Mouse (Mus musculus): ENCODE results near the gene Lypd5.
A peak's percentile ranks its signal among the peaks of the same experiment; 100 is the strongest.

The Lypd5 gene

GRCm38 (mm10) chr7:24382730-24383372, 33.9 kb downstream of the Lypd5 start:
- no peak for TF ChIP-seq POU5F1 (IDR thresholded peaks at IDR 0.05; ENCODE audit: borderline replicate concordance, low read length)
- no peak for TF ChIP-seq CTCF (conservative IDR thresholded peaks at IDR 0.05; ENCODE audit: low read length)
- no peak for TF ChIP-seq NANOG (IDR thresholded peaks at IDR 0.05; ENCODE audit: borderline replicate concordance, low read length)
- no peaks in the 10 kb centered on the region for H3K36me3 ChIP-seq (ENCODE audit: insufficient read depth, low read length)
- H3K9me3 ChIP-seq (ENCODE audit: low read length) = no peaks in the 10 kb centered on the region
- no peak overlapping the region for H3K4me3 ChIP-seq (replicated peaks; ENCODE audit: low read length)
- H3K27me3 ChIP-seq (ENCODE audit: insufficient read depth, low read length) = peaks cover 57% of the 10 kb centered on the region
- peaks cover 46% of the 10 kb centered on the region for H3K4me1 ChIP-seq (replicated peaks; ENCODE audit: low read depth, low read length)

GRCm38 (mm10) chr7:24384070-24384469, 35.1 kb downstream of the Lypd5 start:
- no peak for TF ChIP-seq NANOG (IDR thresholded peaks at IDR 0.05; ENCODE audit: borderline replicate concordance, low read length)
- TF ChIP-seq POU5F1 (IDR thresholded peaks at IDR 0.05; ENCODE audit: borderline replicate concordance, low read length) = no peak
- no peak for TF ChIP-seq CTCF (conservative IDR thresholded peaks at IDR 0.05; ENCODE audit: low read length)
- Histone ChIP-seq H3K9me3 (ENCODE audit: low read length) (no peaks in the 10 kb centered on the region), H3K4me1 (replicated peaks; ENCODE audit: low read depth, low read length) (peaks cover 46% of the 10 kb centered on the region), H3K36me3 (ENCODE audit: insufficient read depth, low read length) (no peaks in the 10 kb centered on the region), H3K4me3 (replicated peaks; ENCODE audit: low read length) (no peak overlapping the region), H3K27me3 (ENCODE audit: insufficient read depth, low read length) (peaks cover 47% of the 10 kb centered on the region)

GRCm38 (mm10) chr7:24384827-24385226, 35.8 kb downstream of the Lypd5 start:
- Histone ChIP-seq H3K4me3 (replicated peaks; ENCODE audit: low read length) (no peak overlapping the region), H3K4me1 (replicated peaks; ENCODE audit: low read depth, low read length) (peaks cover 48% of the 10 kb centered on the region), H3K9me3 (ENCODE audit: low read length) (no peaks in the 10 kb centered on the region), H3K36me3 (ENCODE audit: insufficient read depth, low read length) (no peaks in the 10 kb centered on the region), H3K27me3 (ENCODE audit: insufficient read depth, low read length) (peaks cover 40% of the 10 kb centered on the region)
- no peak for TF ChIP-seq POU5F1 (IDR thresholded peaks at IDR 0.05; ENCODE audit: borderline replicate concordance, low read length)
- peak; percentile 84 for TF ChIP-seq CTCF (conservative IDR thresholded peaks at IDR 0.05; ENCODE audit: low read length)

GRCm38 (mm10) chr7:24387059-24387556, 38.1 kb downstream of the Lypd5 start:
- Histone ChIP-seq H3K4me1 (replicated peaks; ENCODE audit: low read depth, low read length) (peaks cover 49% of the 10 kb centered on the region), H3K4me3 (replicated peaks; ENCODE audit: low read length) (no peak overlapping the region), H3K27me3 (ENCODE audit: insufficient read depth, low read length) (peaks cover 20% of the 10 kb centered on the region), H3K36me3 (ENCODE audit: insufficient read depth, low read length) (no peaks in the 10 kb centered on the region), H3K9me3 (ENCODE audit: low read length) (no peaks in the 10 kb centered on the region)
- TF ChIP-seq CTCF (conservative IDR thresholded peaks at IDR 0.05; ENCODE audit: low read length) (no peak), NANOG (IDR thresholded peaks at IDR 0.05; ENCODE audit: borderline replicate concordance, low read length) (no peak)

DNA sequence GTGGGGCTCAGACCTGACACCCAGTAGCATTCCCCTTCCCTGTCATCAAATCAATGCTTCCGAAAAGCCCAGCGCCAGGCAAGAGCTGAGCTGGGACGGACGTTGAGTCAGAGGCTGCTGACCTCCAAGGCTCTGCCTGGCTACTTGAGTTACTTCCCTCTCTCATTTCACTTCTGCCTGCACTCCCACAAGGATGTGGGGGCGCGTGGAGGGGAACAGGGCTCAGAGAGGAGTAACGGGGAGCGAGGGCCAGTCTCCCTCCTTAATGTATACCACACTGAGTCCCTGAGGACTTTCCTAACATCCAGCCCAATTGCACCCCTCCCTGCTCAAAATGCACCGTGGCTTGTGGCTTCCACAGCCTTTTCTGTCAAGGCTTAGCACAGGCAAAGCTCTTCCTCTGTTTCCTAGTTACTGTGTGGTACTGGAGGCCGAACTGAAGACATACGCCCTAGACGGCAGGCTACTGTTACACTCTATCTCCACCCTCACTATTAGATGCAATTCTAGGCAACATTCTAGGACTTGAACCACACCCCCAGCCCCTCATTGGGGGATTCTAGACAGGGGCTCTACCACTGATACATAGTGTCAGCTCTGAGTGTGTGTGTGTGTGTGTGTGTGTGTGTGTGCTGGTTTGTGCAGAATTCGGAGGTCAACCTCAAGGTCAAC, 40.7 kb downstream of the Lypd5 start:
- Histone ChIP-seq H3K36me3 (ENCODE audit: insufficient read depth, low read length) (no peaks in the 10 kb centered on the region), H3K9me3 (ENCODE audit: low read length) (no peaks in the 10 kb centered on the region), H3K4me1 (replicated peaks; ENCODE audit: low read depth, low read length) (peaks cover 35% of the 10 kb centered on the region), H3K4me3 (replicated peaks; ENCODE audit: low read length) (no peak overlapping the region), H3K27me3 (ENCODE audit: insufficient read depth, low read length) (peaks cover 2% of the 10 kb centered on the region)
- TF ChIP-seq CTCF (conservative IDR thresholded peaks at IDR 0.05; ENCODE audit: low read length) (no peak), POU5F1 (IDR thresholded peaks at IDR 0.05; ENCODE audit: borderline replicate concordance, low read length) (no peak), NANOG (IDR thresholded peaks at IDR 0.05; ENCODE audit: borderline replicate concordance, low read length) (no peak)

DNA sequence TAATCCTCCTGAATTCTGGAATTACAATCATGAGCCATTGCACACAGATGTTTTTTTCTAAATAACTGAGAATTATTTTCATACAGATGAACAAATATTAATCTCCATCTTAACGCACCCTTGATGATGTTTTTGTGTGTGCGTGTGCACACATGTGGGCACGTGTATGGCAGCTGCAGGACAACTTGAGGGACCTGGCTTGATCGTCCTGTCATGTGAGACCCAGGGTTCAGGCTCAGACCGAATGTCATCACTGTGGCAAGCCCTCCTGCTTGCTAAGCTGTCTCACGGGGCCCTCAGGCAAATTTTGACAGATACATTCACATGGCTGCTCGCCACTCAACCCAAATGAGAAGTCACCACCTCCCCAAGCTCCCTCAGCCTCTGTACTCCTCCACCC, 41.5 kb downstream of the Lypd5 start:
- no peaks in the 10 kb centered on the region for H3K27me3 ChIP-seq (ENCODE audit: insufficient read depth, low read length)
- no peak overlapping the region for H3K4me3 ChIP-seq (replicated peaks; ENCODE audit: low read length)
- no peaks in the 10 kb centered on the region for H3K36me3 ChIP-seq (ENCODE audit: insufficient read depth, low read length)
- no peaks in the 10 kb centered on the region for H3K9me3 ChIP-seq (ENCODE audit: low read length)
- peaks cover 35% of the 10 kb centered on the region for H3K4me1 ChIP-seq (replicated peaks; ENCODE audit: low read depth, low read length)
- TF ChIP-seq POU5F1 (IDR thresholded peaks at IDR 0.05; ENCODE audit: borderline replicate concordance, low read length) (no peak), NANOG (IDR thresholded peaks at IDR 0.05; ENCODE audit: borderline replicate concordance, low read length) (no peak), CTCF (conservative IDR thresholded peaks at IDR 0.05; ENCODE audit: low read length) (no peak)

- TF ChIP-seq POU5F1 (IDR thresholded peaks at IDR 0.05; ENCODE audit: borderline replicate concordance, low read length) = no peak
- no peak for TF ChIP-seq NANOG (IDR thresholded peaks at IDR 0.05; ENCODE audit: borderline replicate concordance, low read length)
- TF ChIP-seq CTCF (conservative IDR thresholded peaks at IDR 0.05; ENCODE audit: low read length) = no peak
- H3K4me3 ChIP-seq (replicated peaks; ENCODE audit: low read length) = no peak overlapping the region
- no peaks in the 10 kb centered on the region for H3K36me3 ChIP-seq (ENCODE audit: insufficient read depth, low read length)
Measured at GRCm38 (mm10) chr7:24391077-24391476, 42.1 kb downstream of the Lypd5 start.

DNA sequence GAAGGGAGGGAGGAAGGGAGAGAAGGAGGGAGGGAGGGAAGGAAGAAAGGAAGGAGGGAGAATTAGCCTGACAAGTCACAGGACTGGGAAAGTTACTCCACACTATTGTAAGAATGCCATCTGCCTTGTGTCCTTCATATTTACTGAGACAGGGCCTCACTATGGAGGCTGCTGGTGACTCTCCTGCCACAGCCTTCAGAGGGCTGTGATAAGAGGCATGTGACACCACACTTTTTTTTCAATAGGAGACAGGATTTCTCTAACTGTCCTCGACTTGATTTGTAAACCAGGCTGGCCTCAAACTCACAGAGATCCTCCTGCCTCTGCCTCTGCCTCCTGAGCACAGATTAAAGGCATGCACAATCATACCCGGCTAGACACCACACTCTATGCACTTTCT, 42.7 kb downstream of the Lypd5 start:
- no peaks in the 10 kb centered on the region for H3K27me3 ChIP-seq (ENCODE audit: insufficient read depth, low read length)
- no peak overlapping the region for H3K4me3 ChIP-seq (replicated peaks; ENCODE audit: low read length)
- no peaks in the 10 kb centered on the region for H3K9me3 ChIP-seq (ENCODE audit: low read length)
- H3K36me3 ChIP-seq (ENCODE audit: insufficient read depth, low read length) = no peaks in the 10 kb centered on the region
- H3K4me1 ChIP-seq (replicated peaks; ENCODE audit: low read depth, low read length) = peaks cover 31% of the 10 kb centered on the region
- TF ChIP-seq CTCF (conservative IDR thresholded peaks at IDR 0.05; ENCODE audit: low read length) (no peak), POU5F1 (IDR thresholded peaks at IDR 0.05; ENCODE audit: borderline replicate concordance, low read length) (no peak), NANOG (IDR thresholded peaks at IDR 0.05; ENCODE audit: borderline replicate concordance, low read length) (no peak)

More at GRCm38 (mm10) chr7:24391077-24391476, 42.1 kb downstream of the Lypd5 start:
- Histone ChIP-seq H3K4me1 (replicated peaks; ENCODE audit: low read depth, low read length) (peaks cover 35% of the 10 kb centered on the region), H3K27me3 (ENCODE audit: insufficient read depth, low read length) (no peaks in the 10 kb centered on the region), H3K9me3 (ENCODE audit: low read length) (no peaks in the 10 kb centered on the region)
